12 mouse cellular contexts compared by ENCODE assay signal in genomic region chr19:53856794-53857193, GRCm38 (mm10). TPM values are rescaled to one million over a fixed set of nuclear protein-coding genes. Genes with fewer than 3 reads are reported as not detected.
DNase-seq lines count a peak whose midpoint lies in the region; ATAC-seq lines count a peak whose summit lies in the region.
"Had no signal": no experiment of that assay in that cellular context is flagged by ENCODE, and none has a peak within 500 bp of the region (broad histone marks: within the 10 kb centered on the region; RNA-seq: fewer than 3 reads in every experiment).

No protein-coding gene starts in this region.

- no peaks in the 10 kb centered on the region for H3K27me3 ChIP-seq in heart, embryonic 12.5 days (replicated peaks)
- H3K27me3 ChIP-seq in forebrain, embryonic 16.5 days (replicated peaks; ENCODE audit: control insufficient read depth, insufficient read depth, low read length): no peaks in the 10 kb centered on the region
- H3K27me3 ChIP-seq: hindbrain, embryonic 15.5 days had no signal

- 78% methylated on average over 9 of the region's 9 CpGs for WGBS in heart, embryonic 12.5 days
- WGBS in forebrain, embryonic 16.5 days: 33% methylated on average over 9 of the region's 9 CpGs

- peak; percentile 62 to 79 for DNase-seq in heart, adult 18-20 months
- peak; percentile 73 for DNase-seq in gastrocnemius, postnatal 14 days
- peak; percentile 37 to 61 for DNase-seq in heart, postnatal 14 days
- DNase-seq in cerebellum, postnatal 25 days: no peak
- DNase-seq in left cerebral cortex, postnatal 25 days (ENCODE audit: low spot score in 2 of 2): no peak
- DNase-seq: adrenal gland, postnatal 25 days; kidney, adult 9 months; liver; lung, adult 2 months had no signal

- no peak overlapping the region for H3K4me3 ChIP-seq in heart, embryonic 12.5 days
- H3K4me3 ChIP-seq in forebrain, embryonic 16.5 days (replicated peaks; ENCODE audit: low read length): no peak overlapping the region
- H3K4me3 ChIP-seq: hindbrain, embryonic 15.5 days had no signal

- ATAC-seq in heart, embryonic 12.5 days (ENCODE audit: insufficient number of reproducible peaks, low FRiP score): no peak
- no peak for ATAC-seq in forebrain, embryonic 16.5 days

- H3K36me3 ChIP-seq in heart, embryonic 12.5 days: peaks cover 59% of the 10 kb centered on the region
- H3K36me3 ChIP-seq in forebrain, embryonic 16.5 days (ENCODE audit: control insufficient read depth, insufficient read depth): no peaks in the 10 kb centered on the region
- H3K36me3 ChIP-seq: hindbrain, embryonic 15.5 days had no signal

- H3K4me2 ChIP-seq in heart, embryonic 12.5 days: no peak overlapping the region
- no peak overlapping the region for H3K4me2 ChIP-seq in forebrain, embryonic 16.5 days (ENCODE audit: low read length)
- H3K4me2 ChIP-seq: hindbrain, embryonic 15.5 days had no signal

- no peak overlapping the region for H3K27ac ChIP-seq in heart, embryonic 12.5 days (ENCODE audit: poor library complexity, severe bottlenecking)
- no peak overlapping the region for H3K27ac ChIP-seq in forebrain, embryonic 16.5 days (ENCODE audit: low read length)
- H3K27ac ChIP-seq: hindbrain, embryonic 15.5 days had no signal

- H3K4me1 ChIP-seq in heart, embryonic 12.5 days (replicated peaks): peaks cover 14% of the 10 kb centered on the region
- H3K4me1 ChIP-seq in forebrain, embryonic 16.5 days (replicated peaks; ENCODE audit: control insufficient read depth, insufficient read depth, low read length): peaks cover 57% of the 10 kb centered on the region

- no peaks in the 10 kb centered on the region for H3K9me3 ChIP-seq in heart, embryonic 12.5 days (replicated peaks)
- H3K9me3 ChIP-seq in forebrain, embryonic 16.5 days (ENCODE audit: control insufficient read depth, low read length): no peaks in the 10 kb centered on the region
- H3K9me3 ChIP-seq: hindbrain, embryonic 15.5 days had no signal

- H3K9ac ChIP-seq in heart, embryonic 12.5 days: no peak overlapping the region
- 0 out of 2 replicates have a peak overlapping the region, but pooled peaks have one; percentile 10 for H3K9ac ChIP-seq in forebrain, embryonic 16.5 days (replicated peaks; ENCODE audit: low read depth, low read length)
- H3K9ac ChIP-seq: hindbrain, embryonic 15.5 days had no signal

- intact Hi-C loops in gastrocnemius, postnatal 14 days (cut with DNase I; ENCODE audit: low total_unique reads): no loop called here
- intact Hi-C loops in heart, postnatal 14 days (cut with DNase I): no loop called here
- intact Hi-C loops in left cerebral cortex, postnatal 25 days (cut with DNase I): no loop called here

RNA-seq across cellular contexts. Expression of gene Pdcd4, which starts 35.2 kb away (rescaled TPM):
- 10 to 100 TPM; 20.3 to 31.3 TPM for total RNA-seq in heart, adult 18-20 months (2021)
- polyA plus RNA-seq in heart, embryonic 12.5 days (2016; fragmentation: Nextera tagmentation; extraction: Ambion mirVana): 41.6 and 43.4 TPM in 2 replicates
- polyA plus RNA-seq in forebrain, embryonic 16.5 days (2015; fragmentation: Nextera tagmentation; extraction: Ambion mirVana): 76.7 and 90.8 TPM in 2 replicates
- total RNA-seq in gastrocnemius, postnatal 14 days (2021): 10 to 100 TPM; 20.6 to 22.4 TPM
- 10 to 100 TPM; 24.8 to 25.6 TPM for total RNA-seq in heart, postnatal 14 days (2021)
- total RNA-seq in left cerebral cortex, postnatal 25 days (2021): 100 to 1,000 TPM in 1 of 2 experiments, 10 to 100 TPM in 1; 97.3 to 105 TPM

Comparison
In these comparisons a context has a peak if more than half of its experiments do, and no peak if none do; other contexts are left out.
1. DNase-seq: peak in heart, adult 18-20 months (2 of 2), gastrocnemius, postnatal 14 days (single experiment) and heart, postnatal 14 days (2 of 2); none in cerebellum, postnatal 25 days (0 of 2) and left cerebral cortex, postnatal 25 days (0 of 2).